Mouse (Mus musculus): ENCODE measurements around the gene Plpp7. TPM values are rescaled to one million over a fixed set of nuclear protein-coding genes. Genes with fewer than 3 reads are reported as not detected.

The Plpp7 gene
- polyA plus RNA-seq, 1 experiment from 2014 or later = 2.6 TPM

DNA sequence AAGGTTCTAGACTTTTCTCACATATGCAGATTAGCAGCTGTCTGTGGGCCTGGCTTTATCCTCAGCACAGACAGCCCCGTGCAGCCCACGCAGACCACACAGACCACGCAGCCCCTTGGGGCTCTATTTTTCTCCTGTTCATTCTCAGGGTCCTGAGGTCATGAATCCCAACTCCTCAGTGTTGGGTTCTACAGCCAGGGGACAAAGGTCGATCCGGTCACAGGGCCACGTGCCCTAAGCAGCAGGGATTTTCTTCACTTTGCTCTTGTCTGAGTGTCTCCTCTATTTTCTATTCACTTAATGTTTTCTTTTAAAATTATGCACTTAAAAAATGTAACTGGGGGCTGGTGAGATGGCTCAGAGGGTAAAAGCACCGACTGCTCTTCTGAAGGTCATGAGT, 20.0 kb upstream of the Plpp7 start:
- DNase-seq (ENCODE audit: low spot score) = no peak
- Histone ChIP-seq H3K4me3 (ENCODE audit: low read depth, low read length) (no peak overlapping the region), H3K27me3 (ENCODE audit: control insufficient read depth, insufficient read depth, low read length) (no peaks in the 10 kb centered on the region), H3K9me3 (ENCODE audit: control insufficient read depth, low read length) (no peaks in the 10 kb centered on the region), H3K4me1 (replicated peaks; ENCODE audit: control insufficient read depth, insufficient read depth) (no peaks in the 10 kb centered on the region), H3K9ac (ENCODE audit: low read length) (no peak overlapping the region), H3K4me2 (replicated peaks; ENCODE audit: low read depth) (no peak overlapping the region), H3K27ac (replicated peaks) (no peak overlapping the region), H3K36me3 (ENCODE audit: control insufficient read depth, insufficient read depth, low read length) (no peaks in the 10 kb centered on the region)
- TF ChIP-seq CTCF (IDR thresholded peaks at IDR 0.05; ENCODE audit: low read depth) (no peak), EP300 (optimal IDR thresholded peaks at IDR 0.05) (no peak)
- no peak for ATAC-seq (ENCODE audit: low FRiP score, low TSS enrichment)
- WGBS = 74% methylated on average over 7 of the region's 7 CpGs

DNA sequence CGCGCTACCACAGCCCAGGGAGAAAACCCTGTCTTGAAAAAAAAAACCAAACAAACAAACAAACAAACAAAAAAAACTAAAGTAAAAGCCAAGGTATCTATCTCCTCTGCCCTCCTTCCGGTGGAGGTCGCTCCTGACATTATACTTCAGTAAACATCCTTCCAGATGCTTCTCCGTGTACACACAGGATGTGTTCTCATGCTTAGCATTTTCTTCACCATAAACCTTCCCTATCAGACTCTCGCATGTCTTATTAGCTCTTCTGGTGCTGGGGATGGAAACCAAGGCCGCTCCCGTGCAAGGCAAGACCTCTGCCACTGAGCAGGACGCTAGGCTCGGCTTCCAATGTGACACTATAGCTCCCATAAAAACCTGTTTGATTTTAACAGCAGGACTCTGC, 17.6 kb upstream of the Plpp7 start:
- H3K4me1 ChIP-seq (replicated peaks; ENCODE audit: control insufficient read depth, insufficient read depth) = no peaks in the 10 kb centered on the region
- H3K4me3 ChIP-seq (ENCODE audit: low read depth, low read length) = no peak overlapping the region
- no peak overlapping the region for H3K4me2 ChIP-seq (replicated peaks; ENCODE audit: low read depth)
- H3K27ac ChIP-seq (replicated peaks) = no peak overlapping the region
- H3K9me3 ChIP-seq (ENCODE audit: control insufficient read depth, low read length) = no peaks in the 10 kb centered on the region
- WGBS = 77% methylated on average over 10 of the region's 10 CpGs
- TF ChIP-seq CTCF (IDR thresholded peaks at IDR 0.05; ENCODE audit: low read depth) (no peak), EP300 (optimal IDR thresholded peaks at IDR 0.05) (no peak)
- no peaks in the 10 kb centered on the region for H3K36me3 ChIP-seq (ENCODE audit: control insufficient read depth, insufficient read depth, low read length)
- no peak for ATAC-seq (ENCODE audit: low FRiP score, low TSS enrichment)
- peaks cover 7% of the 10 kb centered on the region; the same call in 1 of the 2 replicates for H3K27me3 ChIP-seq (ENCODE audit: control insufficient read depth, insufficient read depth, low read length)
- H3K9ac ChIP-seq (ENCODE audit: low read length) = no peak overlapping the region
- no peak for DNase-seq (ENCODE audit: low spot score)

DNA sequence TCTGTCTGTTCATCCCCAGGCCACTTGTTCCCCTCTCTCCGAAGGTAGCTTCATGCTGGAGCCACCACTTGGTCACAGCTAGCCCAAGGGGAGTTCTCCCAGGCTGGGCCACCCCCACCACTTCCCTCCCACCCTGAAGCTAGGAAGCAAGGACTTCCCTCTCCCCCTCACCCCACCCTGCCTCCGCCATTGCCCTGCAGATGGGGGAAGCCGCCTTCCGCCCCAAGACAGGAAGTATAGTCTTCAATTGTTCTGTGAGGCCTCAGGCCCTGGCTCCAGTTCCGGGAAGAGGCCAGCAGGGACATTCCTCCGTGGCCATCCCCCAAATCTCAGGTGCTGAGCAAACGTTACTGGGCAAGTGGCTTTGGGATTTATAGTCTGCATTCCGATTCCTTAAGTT, 16.8 kb upstream of the Plpp7 start:
- Histone ChIP-seq H3K27me3 (ENCODE audit: control insufficient read depth, insufficient read depth, low read length) (peaks cover 8% of the 10 kb centered on the region; the same call in 1 of the 2 replicates), H3K9ac (ENCODE audit: low read length) (no peak overlapping the region), H3K27ac (replicated peaks) (no peak overlapping the region), H3K9me3 (ENCODE audit: control insufficient read depth, low read length) (no peaks in the 10 kb centered on the region), H3K36me3 (ENCODE audit: control insufficient read depth, insufficient read depth, low read length) (no peaks in the 10 kb centered on the region), H3K4me1 (replicated peaks; ENCODE audit: control insufficient read depth, insufficient read depth) (no peaks in the 10 kb centered on the region), H3K4me3 (ENCODE audit: low read depth, low read length) (no peak overlapping the region), H3K4me2 (replicated peaks; ENCODE audit: low read depth) (no peak overlapping the region)
- no peak for ATAC-seq (ENCODE audit: low FRiP score, low TSS enrichment)
- WGBS = 47% methylated on average over 8 of the region's 8 CpGs
- DNase-seq (ENCODE audit: low spot score) = no peak
- no peak for TF ChIP-seq EP300 (optimal IDR thresholded peaks at IDR 0.05)
- TF ChIP-seq CTCF (IDR thresholded peaks at IDR 0.05; ENCODE audit: low read depth) = peak; percentile 4; the same call in 1 of the 2 replicates

DNA sequence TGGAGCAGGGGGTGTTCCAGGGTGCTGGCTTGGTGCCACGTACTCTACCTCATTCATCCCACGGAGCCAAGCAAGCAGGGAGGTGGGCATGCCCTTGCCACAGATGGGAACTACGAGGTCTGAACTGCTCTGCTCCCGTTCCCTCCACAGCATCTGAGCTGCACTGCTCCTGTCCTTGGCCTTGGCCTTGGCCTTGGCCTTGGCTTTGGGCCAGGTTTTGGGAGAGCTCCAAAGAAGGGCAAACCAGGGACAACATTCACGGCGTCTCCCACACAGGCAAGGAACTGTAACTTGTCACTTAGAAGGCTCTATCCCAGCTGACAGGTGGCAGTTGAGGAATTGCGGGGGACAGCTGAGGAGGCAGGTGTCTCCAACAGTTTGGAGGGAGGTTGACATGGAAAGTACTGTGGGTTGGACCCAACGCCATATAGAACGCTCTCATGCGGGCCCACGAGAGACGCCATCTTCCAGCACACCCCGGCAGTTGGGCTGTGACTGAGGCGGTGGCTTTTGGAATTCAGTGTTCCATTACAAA, 16.1 kb upstream of the Plpp7 start:
- H3K9me3 ChIP-seq (ENCODE audit: control insufficient read depth, low read length) = no peaks in the 10 kb centered on the region
- H3K4me2 ChIP-seq (replicated peaks; ENCODE audit: low read depth) = no peak overlapping the region
- H3K9ac ChIP-seq (ENCODE audit: low read length) = no peak overlapping the region
- 89% methylated on average over 14 of the region's 14 CpGs for WGBS
- peaks cover 8% of the 10 kb centered on the region; the same call in 1 of the 2 replicates for H3K27me3 ChIP-seq (ENCODE audit: control insufficient read depth, insufficient read depth, low read length)
- DNase-seq (ENCODE audit: low spot score) (no peak), ATAC-seq (ENCODE audit: low FRiP score, low TSS enrichment) (no peak)
- TF ChIP-seq CTCF (IDR thresholded peaks at IDR 0.05; ENCODE audit: low read depth) (no peak), EP300 (optimal IDR thresholded peaks at IDR 0.05) (no peak)
- no peak overlapping the region for H3K4me3 ChIP-seq (ENCODE audit: low read depth, low read length)
- no peak overlapping the region for H3K27ac ChIP-seq (replicated peaks)
- peaks cover 2% of the 10 kb centered on the region; the same call in 1 of the 2 replicates for H3K4me1 ChIP-seq (replicated peaks; ENCODE audit: control insufficient read depth, insufficient read depth)
- H3K36me3 ChIP-seq (ENCODE audit: control insufficient read depth, insufficient read depth, low read length) = no peaks in the 10 kb centered on the region

DNA sequence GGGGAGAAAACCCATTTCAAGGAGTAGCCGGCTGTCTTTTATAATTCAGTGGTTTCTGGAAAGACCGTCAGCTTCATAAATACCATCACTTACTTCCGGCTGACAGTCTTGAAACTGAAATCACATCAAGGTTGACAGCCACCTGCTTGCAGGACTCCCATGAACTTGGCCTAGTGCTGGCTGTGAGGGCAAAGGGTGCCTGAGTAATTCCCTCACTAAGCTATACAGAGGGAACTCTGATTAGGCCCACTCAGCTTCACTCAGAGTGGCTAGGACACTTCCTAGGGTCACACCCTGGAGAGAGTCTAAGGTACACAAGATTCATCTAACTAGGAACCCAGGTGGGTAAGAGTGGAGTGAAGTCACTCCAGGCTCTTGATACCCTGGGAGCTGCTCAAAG, 14.6 kb upstream of the Plpp7 start:
- no peaks in the 10 kb centered on the region for H3K9me3 ChIP-seq (ENCODE audit: control insufficient read depth, low read length)
- H3K27me3 ChIP-seq (ENCODE audit: control insufficient read depth, insufficient read depth, low read length) = peaks cover 8% of the 10 kb centered on the region; the same call in 1 of the 2 replicates
- H3K4me3 ChIP-seq (ENCODE audit: low read depth, low read length) = no peak overlapping the region
- 73% methylated on average over 3 of the region's 3 CpGs for WGBS
- TF ChIP-seq CTCF (IDR thresholded peaks at IDR 0.05; ENCODE audit: low read depth) (no peak), EP300 (optimal IDR thresholded peaks at IDR 0.05) (no peak)
- no peak overlapping the region for H3K4me2 ChIP-seq (replicated peaks; ENCODE audit: low read depth)
- H3K9ac ChIP-seq (ENCODE audit: low read length) = no peak overlapping the region
- H3K27ac ChIP-seq (replicated peaks) = no peak overlapping the region
- H3K36me3 ChIP-seq (ENCODE audit: control insufficient read depth, insufficient read depth, low read length) = no peaks in the 10 kb centered on the region
- peaks cover 2% of the 10 kb centered on the region; the same call in 1 of the 2 replicates for H3K4me1 ChIP-seq (replicated peaks; ENCODE audit: control insufficient read depth, insufficient read depth)
- ATAC-seq (ENCODE audit: low FRiP score, low TSS enrichment) (no peak), DNase-seq (ENCODE audit: low spot score) (no peak)

GRCm38 (mm10) chr2:32081296-32081929, 13.9 kb upstream of the Plpp7 start:
- Histone ChIP-seq H3K9me3 (ENCODE audit: control insufficient read depth, low read length) (no peaks in the 10 kb centered on the region), H3K27me3 (ENCODE audit: control insufficient read depth, insufficient read depth, low read length) (peaks cover 8% of the 10 kb centered on the region; the same call in 1 of the 2 replicates), H3K4me3 (ENCODE audit: low read depth, low read length) (no peak overlapping the region), H3K27ac (replicated peaks) (no peak overlapping the region), H3K4me1 (replicated peaks; ENCODE audit: control insufficient read depth, insufficient read depth) (peaks cover 2% of the 10 kb centered on the region; the same call in 1 of the 2 replicates), H3K36me3 (ENCODE audit: control insufficient read depth, insufficient read depth, low read length) (no peaks in the 10 kb centered on the region), H3K9ac (ENCODE audit: low read length) (no peak overlapping the region), H3K4me2 (replicated peaks; ENCODE audit: low read depth) (no peak overlapping the region)
- TF ChIP-seq CTCF (IDR thresholded peaks at IDR 0.05; ENCODE audit: low read depth) (no peak), EP300 (optimal IDR thresholded peaks at IDR 0.05) (no peak)
- WGBS = 80% methylated on average over 14 of the region's 14 CpGs
- ATAC-seq (ENCODE audit: low FRiP score, low TSS enrichment) (no peak), DNase-seq (ENCODE audit: low spot score) (no peak)

Measured in stomach, postnatal 0 days (tissue).